Mouse (Mus musculus) gastrocnemius, postnatal 25 days (tissue): ENCODE results near the gene 1700003F12Rik. TPM values are rescaled to one million over a fixed set of nuclear protein-coding genes. Genes with fewer than 3 reads are reported as not detected.

Experiments used
- DNase-seq: peaks from one replicate; pipeline ENCODE4 v3.0.0; 2022
- long read RNA-seq, 2 experiments: library from polyadenylated mRNA; stranded (forward); transcript quantifications; one replicate each; pipeline ENCODE4 v2.0.0; 2021
- total RNA-seq, 2 experiments: library from RNA; stranded (reverse); gene quantifications; 1 replicate in 1 of 2; 2 replicates in 1 of 2; pipeline ENCODE4 v1.2.3; 2021

1700003F12Rik gene
- not detected for total RNA-seq
- long read RNA-seq, experiment 1: 0 reads
- long read RNA-seq, experiment 2, partial matches to known transcripts: 1 of 1 reads
- long read RNA-seq, experiment 2, other reads (novel, unspliced or antisense): 0 of 1 reads

GRCm38 (mm10) chr2:154546711-154547110 lies at the start of gene 1700003F12Rik:
1700003F12Rik (plus strand) TSS chr2:154547085.
- no peak for DNase-seq

- no peak for DNase-seq
These were observed 48.3 kb upstream of the 1700003F12Rik start for GRCm38 (mm10) chr2:154498571-154498970.

- DNase-seq: no peak
These were observed 47.1 kb upstream of the 1700003F12Rik start for GRCm38 (mm10) chr2:154499717-154500247.

GRCm38 (mm10) chr2:154500758-154501157 lies 46.1 kb upstream of the 1700003F12Rik start:
- DNase-seq: no peak

GRCm38 (mm10) chr2:154507076-154507475 lies 39.8 kb upstream of the 1700003F12Rik start:
- no peak for DNase-seq

GRCm38 (mm10) chr2:154507566-154508283 lies 39.2 kb upstream of the 1700003F12Rik start:
- DNase-seq: peak; percentile 32

- DNase-seq: no peak
These were observed 38.4 kb upstream of the 1700003F12Rik start for GRCm38 (mm10) chr2:154508450-154508849.

GRCm38 (mm10) chr2:154510141-154510540 lies 36.7 kb upstream of the 1700003F12Rik start:
- DNase-seq: no peak

GRCm38 (mm10) chr2:154516944-154517343 lies 29.9 kb upstream of the 1700003F12Rik start:
- DNase-seq: no peak

- no peak for DNase-seq
These were observed 29.5 kb upstream of the 1700003F12Rik start for GRCm38 (mm10) chr2:154517424-154517823.

- DNase-seq: no peak
These were observed 25.4 kb upstream of the 1700003F12Rik start for GRCm38 (mm10) chr2:154521449-154521848.

- no peak for DNase-seq
These were observed 24.6 kb upstream of the 1700003F12Rik start for GRCm38 (mm10) chr2:154522334-154522733.

GRCm38 (mm10) chr2:154525285-154525684 lies 21.6 kb upstream of the 1700003F12Rik start:
- no peak for DNase-seq

- no peak for DNase-seq
These were observed 20.4 kb upstream of the 1700003F12Rik start for GRCm38 (mm10) chr2:154526531-154526930.

- no peak for DNase-seq
These were observed 14.0 kb upstream of the 1700003F12Rik start for GRCm38 (mm10) chr2:154532888-154533287.

- no peak for DNase-seq
These were observed 12.1 kb upstream of the 1700003F12Rik start for GRCm38 (mm10) chr2:154534704-154535270.

- DNase-seq: no peak
These were observed 8.6 kb upstream of the 1700003F12Rik start for GRCm38 (mm10) chr2:154538310-154538709.

GRCm38 (mm10) chr2:154538710-154539109 lies 8.2 kb upstream of the 1700003F12Rik start:
- no peak for DNase-seq

- DNase-seq: no peak
These were observed 7.2 kb upstream of the 1700003F12Rik start for GRCm38 (mm10) chr2:154539720-154540119.

GRCm38 (mm10) chr2:154541630-154542029 lies 5.3 kb upstream of the 1700003F12Rik start:
- DNase-seq: no peak

GRCm38 (mm10) chr2:154543567-154544347 lies 3.1 kb upstream of the 1700003F12Rik start:
- DNase-seq: peak; percentile 84

- peak; percentile 32 for DNase-seq
These were observed 1.8 kb downstream of the 1700003F12Rik start for GRCm38 (mm10) chr2:154548688-154549087.
